Mouse (Mus musculus) ES-E14 (cell line): ENCODE results near the gene Adgrl3. TPM values are rescaled to one million over a fixed set of nuclear protein-coding genes. Genes with fewer than 3 reads are reported as not detected.

Experiments
- DNase-seq: peaks from one replicate; pipeline ENCODE4 v3.0.0-alpha.2; 2013; ENCODE audit warnings: low read depth, low spot score
- H3K27ac ChIP-seq: 2 replicates; pipeline ENCODE4 v1.5.1; 2012; ENCODE audit warnings: low read depth, mild to moderate bottlenecking, low read length, moderate library complexity, mixed read lengths; ENCODE audit not compliant: poor library complexity, insufficient read depth, severe bottlenecking
- H3K36me3 ChIP-seq: 2 replicates; pipeline ENCODE4 v1.6.1; 2012; ENCODE audit warnings: mild to moderate bottlenecking, low read length, moderate library complexity, mixed read lengths; ENCODE audit not compliant: control insufficient read depth, poor library complexity, insufficient read depth, severe bottlenecking
- H3K4me1 ChIP-seq, 2 experiments: fragments of 150-350 bp in 1 of 2; sonication (generic) in 1 of 2; 2 replicates each; pipeline ENCODE4 v1.6.1; 2012; ENCODE audit warnings: low read length in 2 of 2, mild to moderate bottlenecking in 1 of 2, mixed read lengths in 1 of 2; ENCODE audit not compliant: control insufficient read depth in 2 of 2, insufficient read depth in 2 of 2, poor library complexity in 1 of 2
- H3K4me3 ChIP-seq, 2 experiments: fragments of 150-350 bp in 1 of 2; sonication (generic) in 1 of 2; 2 replicates each; pipeline ENCODE4 v1.5.1; 2012; ENCODE audit warnings: low read length in 2 of 2, low read depth in 1 of 2, mild to moderate bottlenecking in 1 of 2, mixed read lengths in 1 of 2; ENCODE audit not compliant: insufficient read depth in 1 of 2, poor library complexity in 1 of 2, severe bottlenecking in 1 of 2
- H3K9ac ChIP-seq: 2 replicates; pipeline ENCODE4 v1.6.1; 2012; ENCODE audit warnings: low read depth, mild to moderate bottlenecking, low read length, mixed read lengths; ENCODE audit not compliant: poor library complexity, insufficient read depth, severe bottlenecking
- H3K9me3 ChIP-seq: fragments of 150-350 bp; sonication (generic); 2 replicates; pipeline ENCODE4 v1.6.1; 2012; ENCODE audit warnings: low read depth, mild to moderate bottlenecking, low read length; ENCODE audit not compliant: control insufficient read depth, insufficient read depth
- CHD2 ChIP-seq: IDR thresholded peaks from 2 replicates; pipeline ENCODE4 v1.6.1; 2014; ENCODE audit warnings: mild to moderate bottlenecking, low read depth, low read length, inconsistent platforms
- HCFC1 ChIP-seq: IDR thresholded peaks from 2 replicates; pipeline ENCODE4 v1.6.1; 2012; ENCODE audit warnings: low read length, inconsistent platforms, borderline replicate concordance; ENCODE audit not compliant: insufficient read depth
- MAFK ChIP-seq: IDR thresholded peaks from 2 replicates; pipeline ENCODE4 v1.6.1; 2014; ENCODE audit warnings: mild to moderate bottlenecking, low read depth, low read length, inconsistent platforms; ENCODE audit not compliant: insufficient read depth
- ZC3H11A ChIP-seq: IDR thresholded peaks from 2 replicates; pipeline ENCODE4 v1.6.1; 2012; ENCODE audit warnings: low read depth, mild to moderate bottlenecking, inconsistent platforms, low read length, borderline replicate concordance
- ZNF384 ChIP-seq: IDR thresholded peaks from 2 replicates; pipeline ENCODE4 v1.6.1; 2012; ENCODE audit warnings: low read depth, low read length, inconsistent platforms
- in situ Hi-C, 2 experiments: fragments of 600-800 bp; cut with MboI; formaldehyde crosslinking; loops; one replicate each; pipeline ENCODE4 v1.15.1; 2025; ENCODE audit warnings: low sequenced_read_pairs in 2 of 2, inconsistent platforms in 1 of 2; ENCODE audit not compliant: unreplicated experiment in 2 of 2
- total RNA-seq: library from RNA; depleted of rRNA; stranded (reverse); fragments of 300-350 nt; gene quantifications from 2 replicates; pipeline ENCODE4 v1.2.3, GENCODE M21; 2012

Gene Adgrl3
- total RNA-seq, 1 experiment: 5.4 TPM

- TF ChIP-seq ZNF384 (no peak), ZC3H11A (no peak), CHD2 (no peak), MAFK (no peak), HCFC1 (no peak)
- Histone ChIP-seq H3K9ac (no peak overlapping the region), H3K36me3 (no peaks in the 10 kb centered on the region), H3K4me1 (no peaks in the 10 kb centered on the region), H3K9me3 (no peaks in the 10 kb centered on the region), H3K4me3 (no peak overlapping the region), H3K27ac (no peak overlapping the region)
- in situ Hi-C loops: no loop called here
- DNase-seq: no peak
Observed at GRCm38 (mm10) chr5:81370126-81370850, 350.4 kb downstream of the Adgrl3 start.

- peak; percentile 40 for DNase-seq
- TF ChIP-seq ZNF384 (no peak), HCFC1 (no peak), ZC3H11A (peak; percentile 26; the same call in 1 of the 2 replicates)
- Histone ChIP-seq H3K27ac (no peak overlapping the region), H3K36me3 (no peaks in the 10 kb centered on the region), H3K4me1 (no peaks in the 10 kb centered on the region), H3K9ac (no peak overlapping the region), H3K9me3 (no peaks in the 10 kb centered on the region), H3K4me3 (no peak overlapping the region)
- in situ Hi-C loops: no loop called here
Observed at GRCm38 (mm10) chr5:81375992-81376391, 356.1 kb downstream of the Adgrl3 start.

- H3K4me1 ChIP-seq: no peaks in the 10 kb centered on the region; a peak in 1 of 4 replicates
- H3K4me3 ChIP-seq: no peak overlapping the region
- no peak overlapping the region for H3K27ac ChIP-seq
- no peaks in the 10 kb centered on the region for H3K36me3 ChIP-seq
- TF ChIP-seq ZNF384 (no peak), ZC3H11A (no peak), MAFK (no peak), HCFC1 (no peak), CHD2 (no peak)
- no peak overlapping the region for H3K9ac ChIP-seq
- H3K9me3 ChIP-seq: no peaks in the 10 kb centered on the region
- DNase-seq: no peak
- in situ Hi-C loops: no loop called here
Observed at GRCm38 (mm10) chr5:81405582-81406143, 385.7 kb downstream of the Adgrl3 start.

GRCm38 (mm10) chr5:81417326-81417725, 397.4 kb downstream of the Adgrl3 start:
- no peak for TF ChIP-seq CHD2
- H3K4me1 ChIP-seq: no peaks in the 10 kb centered on the region
- H3K36me3 ChIP-seq: no peaks in the 10 kb centered on the region
- DNase-seq: no peak
- H3K9me3 ChIP-seq: no peaks in the 10 kb centered on the region
- in situ Hi-C loops: no loop called here
- no peak overlapping the region for H3K9ac ChIP-seq
- no peak overlapping the region for H3K27ac ChIP-seq
- no peak overlapping the region for H3K4me3 ChIP-seq

- Histone ChIP-seq H3K9ac (no peak overlapping the region), H3K36me3 (no peaks in the 10 kb centered on the region), H3K4me3 (no peak overlapping the region), H3K9me3 (no peaks in the 10 kb centered on the region), H3K4me1 (no peaks in the 10 kb centered on the region), H3K27ac (no peak overlapping the region)
- TF ChIP-seq MAFK (no peak), CHD2 (no peak), HCFC1 (no peak), ZC3H11A (no peak), ZNF384 (no peak)
- in situ Hi-C loops: no loop called here
- no peak for DNase-seq
Observed at GRCm38 (mm10) chr5:81427393-81427792, 407.5 kb downstream of the Adgrl3 start.
